Mouse (Mus musculus) spleen, adult 2 months (tissue): ENCODE results near the gene Tas1r3. TPM values are rescaled to one million over a fixed set of nuclear protein-coding genes. Genes with fewer than 3 reads are reported as not detected.
A peak's percentile ranks its signal among the peaks of the same experiment; 100 is the strongest.

ENCODE experiments used
- DNase-seq, 2 experiments: peaks; one replicate each; pipeline versions ENCODE4 v3.0.0 to v3.0.0-alpha.2; 2012 to 2021; ENCODE audit warnings: low spot score in 2 of 2, low read depth in 1 of 2
- H3K27ac ChIP-seq: fragments of 200-500 bp; 2 replicates; pipeline ENCODE4 v1.5.1; 2012; ENCODE audit warnings: low read length, inconsistent platforms; ENCODE audit not compliant: insufficient read depth
- H3K27me3 ChIP-seq: fragments of 200-500 bp; 2 replicates; pipeline ENCODE4 v1.6.1; 2012; ENCODE audit warnings: mild to moderate bottlenecking, moderate library complexity, low read length, inconsistent platforms; ENCODE audit not compliant: control insufficient read depth, insufficient read depth
- H3K36me3 ChIP-seq: fragments of 200-500 bp; 2 replicates; pipeline ENCODE4 v1.6.1; 2012; ENCODE audit warnings: mild to moderate bottlenecking, low read length, inconsistent platforms; ENCODE audit not compliant: control insufficient read depth, insufficient read depth
- H3K4me1 ChIP-seq: fragments of 200-500 bp; 2 replicates; pipeline ENCODE4 v1.6.1; 2011; ENCODE audit warnings: inconsistent platforms; ENCODE audit not compliant: control insufficient read depth, insufficient read depth, insufficient read length
- H3K4me3 ChIP-seq: fragments of 200-500 bp; 2 replicates; pipeline ENCODE4 v1.5.1; 2011; ENCODE audit warnings: mild to moderate bottlenecking, inconsistent platforms; ENCODE audit not compliant: insufficient read depth, insufficient read length; ENCODE audit errors: extremely low read depth
- CTCF ChIP-seq: fragments of 200-500 bp; IDR thresholded peaks from 2 replicates; pipeline ENCODE4 v1.5.1; 2011; ENCODE audit warnings: mild to moderate bottlenecking, inconsistent platforms; ENCODE audit not compliant: insufficient read depth, insufficient read length, insufficient replicate concordance; ENCODE audit errors: extremely low read depth
- POLR2A ChIP-seq: fragments of 200-500 bp; IDR thresholded peaks from 2 replicates; pipeline ENCODE4 v1.6.1; 2011; ENCODE audit warnings: low read depth, low read length, inconsistent platforms
- WGBS: fragments of 180-500 bp; shearing (Covaris S2); methylation state at CpG from one replicate; pipeline ENCODE4 v1.1.7; 2018; 5-methylcytosine and 5-hydroxymethylcytosine counted together
- polyA plus RNA-seq: library from polyadenylated mRNA; depleted of rRNA; stranded (reverse); fragments of >200 nt; gene quantifications from 2 replicates; pipeline ENCODE4 v1.2.3, GENCODE M21; 2012

Tas1r3 gene
- polyA plus RNA-seq, 1 experiment = 1.2 TPM

DNA sequence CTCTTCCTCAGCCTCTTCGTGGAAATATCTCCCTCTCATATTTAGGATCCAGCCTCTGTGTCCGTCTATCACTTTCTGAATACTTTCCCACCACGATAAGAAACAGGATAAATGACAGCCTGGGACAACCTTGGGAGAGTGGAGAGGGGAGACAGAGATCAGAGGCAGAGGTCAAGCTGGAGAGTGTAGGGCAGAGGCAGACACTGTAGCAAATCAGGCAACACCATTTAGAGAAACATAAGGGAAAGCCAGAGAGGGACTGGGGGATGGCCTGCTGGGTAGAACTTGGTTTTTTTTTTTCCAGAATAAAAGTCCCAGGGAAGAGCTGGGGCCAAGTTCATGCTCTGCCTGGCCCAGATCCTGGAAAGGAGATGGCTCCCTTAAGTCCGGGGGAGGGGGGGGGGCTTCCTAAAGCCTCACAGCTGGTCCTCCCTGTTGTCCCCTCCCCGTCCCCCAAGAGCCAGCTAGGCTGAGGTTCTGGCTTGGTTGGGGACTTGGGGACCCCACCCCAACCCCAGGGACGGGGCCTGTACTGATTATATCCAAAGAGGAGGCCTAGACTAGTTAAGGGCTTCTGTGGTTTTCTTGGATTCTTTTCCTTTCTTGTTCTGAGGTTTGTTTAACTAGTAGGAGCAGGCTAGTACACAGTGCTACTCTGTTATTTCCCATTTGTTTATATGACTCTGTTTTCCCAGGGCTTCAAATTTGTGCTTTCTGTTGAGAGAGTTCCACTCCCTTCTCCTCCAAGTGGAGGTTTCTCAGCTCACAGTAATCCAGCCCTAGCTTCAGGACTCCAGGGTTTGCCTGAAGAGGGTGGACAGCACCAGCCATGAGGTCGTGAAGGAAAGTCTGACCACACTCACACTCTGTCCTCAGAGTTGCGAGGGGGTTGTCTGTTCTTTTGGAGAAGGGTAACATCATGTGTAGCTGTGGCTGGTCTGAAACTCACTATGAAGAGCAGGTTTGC, 24.7 kb downstream of the Tas1r3 start:
- Histone ChIP-seq H3K27me3 (no peaks in the 10 kb centered on the region), H3K36me3 (no peaks in the 10 kb centered on the region), H3K4me1 (peaks cover 13% of the 10 kb centered on the region; the same call in 1 of the 2 replicates), H3K27ac (peak overlapping the region; percentile 28), H3K4me3 (no peak overlapping the region)
- TF ChIP-seq CTCF = no peak
- no peak for TF ChIP-seq POLR2A
- no peak for DNase-seq
- WGBS = 71% methylated on average over 8 of the region's 8 CpGs

DNA sequence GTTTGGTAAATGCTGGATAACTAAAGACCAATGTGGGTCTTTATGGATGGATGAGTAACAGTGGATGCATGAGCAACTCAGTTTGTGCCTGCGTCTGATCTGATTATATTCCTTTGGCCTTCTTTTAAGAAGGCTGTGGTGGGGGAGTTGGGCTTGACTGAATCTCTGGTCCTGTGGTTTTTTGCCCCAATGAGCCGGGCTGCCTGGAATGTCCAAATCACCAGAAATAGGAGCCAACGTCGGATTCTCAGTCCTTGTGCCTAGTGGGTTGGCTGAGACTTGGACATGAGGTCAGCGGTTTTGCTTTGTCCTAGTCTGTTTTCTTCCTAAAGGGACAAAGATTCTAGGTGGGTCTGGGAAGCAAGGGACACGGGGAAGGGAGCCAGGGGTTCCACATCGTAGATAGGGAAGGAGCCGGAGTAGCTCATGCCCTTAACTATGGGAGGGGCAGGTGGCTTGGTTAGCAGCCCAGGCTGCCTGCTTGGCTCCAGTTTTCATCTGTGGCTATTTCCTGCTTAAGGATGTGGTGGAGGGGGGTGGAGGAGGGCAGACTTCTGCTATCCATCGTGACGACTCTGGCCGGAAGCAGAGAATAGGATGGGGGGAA, 25.7 kb downstream of the Tas1r3 start:
- Histone ChIP-seq H3K4me1 (peaks cover 14% of the 10 kb centered on the region; the same call in 1 of the 2 replicates), H3K27ac (peak overlapping the region; percentile 28; the same call in 1 of the 2 replicates), H3K27me3 (no peaks in the 10 kb centered on the region), H3K4me3 (no peak overlapping the region), H3K36me3 (no peaks in the 10 kb centered on the region)
- no peak for DNase-seq
- WGBS = 31% methylated on average over 11 of the region's 11 CpGs
- TF ChIP-seq POLR2A (no peak), CTCF (no peak)

DNA sequence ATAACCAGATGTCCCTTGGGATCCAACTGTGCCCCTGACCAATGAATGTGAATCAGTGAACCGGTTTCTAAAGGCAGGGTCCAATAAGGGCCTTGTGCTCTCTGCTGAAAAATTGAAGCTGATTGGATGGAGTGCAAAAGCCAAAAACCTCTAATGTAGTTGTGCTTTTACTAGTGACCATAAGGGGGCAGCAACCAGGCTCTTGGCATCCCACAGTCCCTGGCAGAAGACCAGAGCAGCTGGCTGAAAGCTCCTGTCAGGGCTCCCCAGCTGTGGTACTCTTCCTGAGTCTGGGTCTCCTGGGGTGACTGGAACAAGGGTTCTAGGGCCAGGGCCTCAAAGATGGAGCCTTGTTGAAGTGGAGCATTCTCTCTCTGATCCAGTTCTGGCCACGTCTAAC, 29.3 kb downstream of the Tas1r3 start:
- TF ChIP-seq CTCF = no peak; the same call in 1 of the 2 replicates
- no peak for TF ChIP-seq POLR2A
- 43% methylated on average over 2 of the region's 2 CpGs for WGBS
- Histone ChIP-seq H3K27ac (peak overlapping the region; percentile 23; the same call in 1 of the 2 replicates), H3K4me3 (no peak overlapping the region), H3K4me1 (peaks cover 9% of the 10 kb centered on the region; the same call in 1 of the 2 replicates), H3K27me3 (no peaks in the 10 kb centered on the region), H3K36me3 (no peaks in the 10 kb centered on the region)
- DNase-seq = peak; percentile 34 to 58

DNA sequence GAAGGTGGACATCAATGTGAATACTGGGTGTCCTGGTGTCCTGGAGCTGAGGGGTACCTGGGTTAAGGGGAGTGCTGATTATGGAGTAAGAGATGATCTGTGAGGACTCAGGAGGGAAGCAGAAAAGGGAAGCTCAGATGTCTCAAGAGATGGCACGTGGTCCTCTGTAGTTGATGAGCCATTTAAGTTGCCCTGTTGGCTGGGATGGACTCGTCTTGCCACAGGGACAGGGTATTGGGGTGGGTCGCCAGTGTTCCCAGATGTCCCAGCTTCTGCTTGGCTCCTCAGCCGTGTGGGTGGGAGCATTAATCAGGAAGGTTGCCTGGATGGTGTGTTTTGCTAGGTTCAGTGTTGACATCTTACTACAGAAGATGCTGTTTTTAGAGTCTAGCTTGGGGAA, 29.9 kb downstream of the Tas1r3 start:
- H3K4me3 ChIP-seq = no peak overlapping the region
- H3K4me1 ChIP-seq = peaks cover 9% of the 10 kb centered on the region; the same call in 1 of the 2 replicates
- WGBS = 82% methylated on average over 4 of the region's 4 CpGs
- H3K27ac ChIP-seq = no peak overlapping the region
- H3K36me3 ChIP-seq = no peaks in the 10 kb centered on the region
- TF ChIP-seq POLR2A = no peak
- TF ChIP-seq CTCF = no peak
- H3K27me3 ChIP-seq = no peaks in the 10 kb centered on the region
- no peak for DNase-seq

DNA sequence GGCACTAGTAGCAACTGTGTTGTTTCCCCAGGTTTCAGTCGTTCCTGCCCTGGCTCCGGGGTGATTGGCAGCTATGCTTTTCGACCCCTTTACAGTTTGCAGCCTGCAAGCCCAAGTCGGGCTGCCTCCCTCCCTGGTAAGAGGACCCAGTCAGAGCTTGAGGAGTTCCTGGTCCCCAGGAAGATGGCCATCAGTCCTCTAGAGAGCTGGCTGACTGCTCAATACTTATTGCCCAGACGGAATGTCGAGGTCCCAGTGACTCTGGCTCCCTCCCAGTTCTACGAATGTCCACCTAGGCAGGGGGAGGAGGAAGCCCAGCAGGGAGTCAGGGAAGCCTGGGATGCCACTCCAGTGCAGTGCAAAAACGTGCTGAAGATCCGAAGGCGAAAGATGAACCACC, 30.8 kb downstream of the Tas1r3 start:
- Histone ChIP-seq H3K4me3 (peak overlapping the region; percentile 91), H3K27ac (peak overlapping the region; percentile 86; the same call in 1 of the 2 replicates), H3K36me3 (no peaks in the 10 kb centered on the region), H3K27me3 (no peaks in the 10 kb centered on the region), H3K4me1 (peaks cover 9% of the 10 kb centered on the region; the same call in 1 of the 2 replicates)
- no peak for DNase-seq
- no peak for TF ChIP-seq CTCF
- TF ChIP-seq POLR2A = no peak
- WGBS = 56% methylated on average over 10 of the region's 10 CpGs

DNA sequence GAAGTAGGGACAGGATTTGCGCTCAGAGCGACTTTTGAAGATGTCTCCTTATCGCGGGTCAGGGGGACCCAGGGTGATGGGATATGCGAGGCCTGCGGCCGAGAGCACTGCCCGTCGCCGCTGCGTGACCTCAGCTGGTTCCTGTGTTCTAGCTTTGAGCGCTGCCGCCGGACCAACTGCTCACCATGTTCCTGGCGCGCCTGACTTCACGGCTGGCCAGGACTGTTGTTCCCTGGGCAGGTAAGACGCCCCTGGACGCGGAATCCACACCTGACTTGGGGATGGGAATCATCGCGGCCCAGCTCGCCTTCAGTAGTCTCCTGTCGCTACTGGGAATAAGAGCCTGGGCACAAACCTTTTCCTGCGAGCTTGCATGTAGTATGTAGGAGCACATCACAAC, 31.3 kb downstream of the Tas1r3 start:
- Histone ChIP-seq H3K36me3 (no peaks in the 10 kb centered on the region), H3K27ac (peak overlapping the region; percentile 86), H3K4me3 (peak overlapping the region; percentile 91), H3K4me1 (peaks cover 9% of the 10 kb centered on the region; the same call in 1 of the 2 replicates), H3K27me3 (no peaks in the 10 kb centered on the region)
- no peak for TF ChIP-seq POLR2A
- TF ChIP-seq CTCF = no peak
- DNase-seq = no peak
- WGBS = under 1% methylated on average over 25 of the region's 25 CpGs

DNA sequence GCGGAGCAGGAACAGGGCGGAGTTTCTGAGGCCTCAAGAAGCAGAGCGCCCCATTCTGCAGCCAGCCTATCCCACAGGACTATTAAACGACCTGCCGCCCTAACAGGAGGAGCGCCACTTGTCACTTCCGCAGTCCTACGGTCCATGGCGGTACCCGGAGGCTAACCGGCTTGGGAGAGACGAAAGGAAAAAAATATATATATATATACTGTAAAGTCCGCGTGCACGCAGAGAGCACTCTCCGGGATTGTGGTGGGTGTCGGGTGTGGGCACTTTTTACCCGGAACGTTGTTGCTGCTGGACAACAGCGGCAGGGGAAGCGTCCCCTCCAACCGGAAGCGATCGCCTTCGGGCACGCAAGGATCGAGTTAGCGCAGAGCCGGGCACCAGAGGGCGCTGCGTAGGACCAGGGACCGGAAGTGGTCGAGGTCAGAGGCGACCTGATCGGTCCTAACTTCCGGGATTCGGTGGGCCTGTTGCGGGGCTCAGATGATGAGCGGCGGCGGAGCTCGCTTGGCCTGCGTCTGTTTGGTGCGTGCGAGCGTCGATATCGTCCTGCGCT, 31.9 kb downstream of the Tas1r3 start, which contains the start of gene Aurkaip1:
Aurkaip1 (plus strand) TSS at position 68 of the 562 bp plus-strand sequence.
- Histone ChIP-seq H3K27ac (peak within 1 kb of the TSS; percentile 86), H3K27me3 (no peaks in the 10 kb centered on the region), H3K4me3 (peak within 1 kb of the TSS; percentile 91), H3K36me3 (peaks cover 1% of the 10 kb centered on the region; the same call in 1 of the 2 replicates), H3K4me1 (peaks cover 9% of the 10 kb centered on the region; the same call in 1 of the 2 replicates)
- WGBS = under 1% methylated on average over 49 of the region's 49 CpGs
- DNase-seq = peak; percentile 87 to 95
- peak; percentile 75 for TF ChIP-seq POLR2A
- TF ChIP-seq CTCF = peak; percentile 94
